Mouse (Mus musculus): ENCODE measurements around the gene Pgm2.

GRCm38 (mm10) chr5:64161917-64162316 lies 69.2 kb downstream of the Pgm2 start:
- TF ChIP-seq CTCF (IDR thresholded peaks at IDR 0.05; ENCODE audit: borderline replicate concordance, insufficient read depth, low read length) (no peak), POLR2A (IDR thresholded peaks at IDR 0.05; ENCODE audit: low read depth, low read length) (no peak)

Measured in embryonic fibroblast, embryonic 13.5 days (primary cell).